Mouse (Mus musculus) thymus, postnatal 0 days (tissue): ENCODE measurements around the gene Olfr318. TPM values are rescaled to one million over a fixed set of nuclear protein-coding genes. Genes with fewer than 3 reads are reported as not detected.
"Not testable (repeated sequence)": the region's sequence is repeated elsewhere in the genome, so short reads cannot be mapped to it uniquely, and the experiment has no call there.

Source experiments
- DNase-seq: peaks from one replicate; pipeline ENCODE4 v3.0.0-alpha.2; 2015; ENCODE audit warnings: low spot score
- polyA plus RNA-seq: library from polyadenylated mRNA; unstranded; fragments of >200 nt; fragmentation: Nextera tagmentation; extraction: Ambion mirVana; gene quantifications from 2 replicates; pipeline ENCODE4 v1.2.1, GENCODE M21; 2015

Olfr318 gene
- polyA plus RNA-seq, result not detected in 2 replicates

GRCm38 (mm10) chr11:58723914-58724313, at the start of gene Olfr318:
Gene Olfr318, minus strand, starts transcription at chr11:58724014.
- DNase-seq, result no peak

GRCm38 (mm10) chr11:58772888-58773287, 49.1 kb upstream of the Olfr318 start, which contains the start of gene Olfr315:
Gene Olfr315, plus strand, starts transcription at chr11:58773188.
- no peak for DNase-seq

- no peak for DNase-seq
Measured at GRCm38 (mm10) chr11:58752434-58752833, 28.6 kb upstream of the Olfr318 start, which contains the start of gene Olfr316. Gene Olfr316, plus strand, starts transcription at chr11:58752734.

GRCm38 (mm10) chr11:58751096-58751495, 27.3 kb upstream of the Olfr318 start:
- not testable (repeated sequence) for DNase-seq

GRCm38 (mm10) chr11:58738792-58739262, 15.0 kb upstream of the Olfr318 start, which contains the start of gene Olfr317:
Gene Olfr317, minus strand, starts transcription at chr11:58739212.
- DNase-seq, result no peak

GRCm38 (mm10) chr11:58733372-58733771, 9.6 kb upstream of the Olfr318 start:
- DNase-seq, result no peak

GRCm38 (mm10) chr11:58727896-58728650, 4.3 kb upstream of the Olfr318 start:
- not testable (repeated sequence) for DNase-seq

GRCm38 (mm10) chr11:58719701-58720100, 4.1 kb downstream of the Olfr318 start:
- DNase-seq, result no peak

- DNase-seq, result not testable (repeated sequence)
Measured at GRCm38 (mm10) chr11:58717723-58718122, 6.1 kb downstream of the Olfr318 start.

GRCm38 (mm10) chr11:58709086-58709485, 14.7 kb downstream of the Olfr318 start:
- no peak for DNase-seq

GRCm38 (mm10) chr11:58698862-58699261, 25.0 kb downstream of the Olfr318 start, which contains the start of gene Olfr319:
Gene Olfr319, plus strand, starts transcription at chr11:58699162.
- no peak for DNase-seq

- no peak for DNase-seq
Measured at GRCm38 (mm10) chr11:58680799-58681198, 43.0 kb downstream of the Olfr318 start, which contains the start of gene Olfr320. Gene Olfr320, plus strand, starts transcription at chr11:58681099.

- DNase-seq, result no peak
Measured at GRCm38 (mm10) chr11:58671825-58672224, 52.0 kb downstream of the Olfr318 start.

GRCm38 (mm10) chr11:58669252-58669651, 54.6 kb downstream of the Olfr318 start:
- DNase-seq, result no peak

Other genes with a start within 250 kb of the Olfr318 start
- not detected in 2 replicates for gene Olfr332, start 231.5 kb downstream of the Olfr318 start, polyA plus RNA-seq
- gene Olfr331, start 221.4 kb downstream of the Olfr318 start, polyA plus RNA-seq, result not detected in 2 replicates
- 0.13 TPM in 1 of 2 replicates, not detected in the other for gene Olfr330, start 189.2 kb downstream of the Olfr318 start, polyA plus RNA-seq
- 0.09 TPM in 1 of 2 replicates, not detected in the other for gene Olfr329-ps, start 177.6 kb downstream of the Olfr318 start, polyA plus RNA-seq
- gene Olfr328, start 168.4 kb downstream of the Olfr318 start, polyA plus RNA-seq, result 0.06 TPM in 1 of 2 replicates, not detected in the other
- not detected in 2 replicates for gene Olfr224, start 153.5 kb downstream of the Olfr318 start, polyA plus RNA-seq
- not detected in 2 replicates for gene Olfr325, start 146.3 kb downstream of the Olfr318 start, polyA plus RNA-seq
- not detected in 2 replicates for gene Olfr324, start 128.9 kb downstream of the Olfr318 start, polyA plus RNA-seq
- gene 2210407C18Rik, start 107.9 kb downstream of the Olfr318 start, polyA plus RNA-seq, result 0.95 and 1.0 TPM in 2 replicates
- gene Olfr323, start 93.5 kb downstream of the Olfr318 start, polyA plus RNA-seq, result not detected in 2 replicates
- not detected in 2 replicates for gene Trim58, start 83.5 kb downstream of the Olfr318 start, polyA plus RNA-seq
- gene Olfr322, start 65.2 kb downstream of the Olfr318 start, polyA plus RNA-seq, result not detected in 2 replicates
- not detected in 2 replicates for gene Olfr320, start 42.9 kb downstream of the Olfr318 start, polyA plus RNA-seq
- not detected in 2 replicates for gene Olfr319, start 24.9 kb downstream of the Olfr318 start, polyA plus RNA-seq
- not detected in 2 replicates for gene Olfr317, start 15.2 kb upstream of the Olfr318 start, polyA plus RNA-seq
- gene Olfr316, start 28.7 kb upstream of the Olfr318 start, polyA plus RNA-seq, result not detected in 2 replicates
- gene Olfr315, start 49.2 kb upstream of the Olfr318 start, polyA plus RNA-seq, result not detected in 2 replicates
- not detected in 2 replicates for gene Olfr314, start 58.9 kb upstream of the Olfr318 start, polyA plus RNA-seq
- 1.5 and 2.2 TPM in 2 replicates for gene Fam183b, start 77.9 kb upstream of the Olfr318 start, polyA plus RNA-seq
- 0.06 and 0.08 TPM in 2 replicates for gene Olfr313, start 91.0 kb upstream of the Olfr318 start, polyA plus RNA-seq
- gene Olfr312, start 105.2 kb upstream of the Olfr318 start, polyA plus RNA-seq, result 0.03 TPM in 1 of 2 replicates, not detected in the other
- not detected in 2 replicates for gene Olfr311, start 115.2 kb upstream of the Olfr318 start, polyA plus RNA-seq
- gene Gm12258, start 123.1 kb upstream of the Olfr318 start, polyA plus RNA-seq, result 19.2 and 20.6 TPM in 2 replicates
- gene 2810021J22Rik, start 143.2 kb upstream of the Olfr318 start, polyA plus RNA-seq, result 7.7 and 9.0 TPM in 2 replicates
- gene Zfp39, start 180.2 kb upstream of the Olfr318 start, polyA plus RNA-seq, result 6.1 and 7.9 TPM in 2 replicates
- 0.09 TPM in 1 of 2 replicates, not detected in the other for gene Btnl10, start 193.9 kb upstream of the Olfr318 start, polyA plus RNA-seq
- gene Rnf187, start 214.9 kb upstream of the Olfr318 start, polyA plus RNA-seq, result 245 and 268 TPM in 2 replicates
- gene Hist3h2ba, start 224.9 kb upstream of the Olfr318 start, polyA plus RNA-seq, result 50.8 and 57.5 TPM in 2 replicates
- gene Hist3h2a, start 230.7 kb upstream of the Olfr318 start, polyA plus RNA-seq, result 52.3 and 52.8 TPM in 2 replicates
- 0.29 and 0.44 TPM in 2 replicates for gene Trim17, start 230.7 kb upstream of the Olfr318 start, polyA plus RNA-seq